Mouse (Mus musculus) midbrain, embryonic 11.5 days (tissue): Measurements from ENCODE around the gene Gm29797. TPM values are rescaled to one million over a fixed set of nuclear protein-coding genes. Genes with fewer than 3 reads are reported as not detected.

ENCODE experiments used
- ATAC-seq: fragments of 200-750 bp; cut with Nextera tagmentation; 2 replicates; pipeline ENCODE4 v1.8.0; 2017; ENCODE audit warnings: moderate TSS enrichment, moderate library complexity; ENCODE audit not compliant: low FRiP score
- DNase-seq: peaks from one replicate; pipeline ENCODE4 v3.0.0; 2015; ENCODE audit warnings: low spot score; ENCODE audit errors: missing footprints
- H3K27ac ChIP-seq: fragments of 300-500 bp; sonication (generic); 2 replicates; pipeline ENCODE4 v1.5.1; 2014; ENCODE audit warnings: low read depth, low read length
- H3K27me3 ChIP-seq: fragments of 300-500 bp; sonication (generic); 2 replicates; pipeline ENCODE4 v1.6.1; 2014; ENCODE audit warnings: mild to moderate bottlenecking, low read length, moderate library complexity, mixed read lengths; ENCODE audit not compliant: control insufficient read depth, insufficient read depth
- H3K36me3 ChIP-seq: fragments of 300-500 bp; sonication (generic); 2 replicates; pipeline ENCODE4 v1.6.1; 2014; ENCODE audit warnings: mild to moderate bottlenecking, low read length, moderate library complexity, mixed read lengths; ENCODE audit not compliant: control insufficient read depth, insufficient read depth
- H3K4me1 ChIP-seq: fragments of 300-500 bp; sonication (generic); 2 replicates; pipeline ENCODE4 v1.6.1; 2014; ENCODE audit warnings: low read length; ENCODE audit not compliant: control insufficient read depth, insufficient read depth
- H3K4me2 ChIP-seq: fragments of 300-500 bp; sonication (generic); 2 replicates; pipeline ENCODE4 v1.6.1; 2014; ENCODE audit warnings: mild to moderate bottlenecking, moderate library complexity
- H3K4me3 ChIP-seq: fragments of 300-500 bp; sonication (generic); 2 replicates; pipeline ENCODE4 v1.5.1; 2014; ENCODE audit warnings: low read depth, low read length
- H3K9ac ChIP-seq: fragments of 300-500 bp; sonication (generic); 2 replicates; pipeline ENCODE4 v1.6.1; 2014; ENCODE audit warnings: low read length
- H3K9me3 ChIP-seq: fragments of 300-500 bp; sonication (generic); 2 replicates; pipeline ENCODE4 v1.6.1; 2016; ENCODE audit warnings: low read length; ENCODE audit not compliant: control insufficient read depth
- WGBS: fragments of 180-500 bp; shearing (Covaris S2); extraction: QIAGEN DNeasy Blood & Tissue Kit; methylation state at CpG from one replicate; pipeline ENCODE4 v1.1.7; 2014; 5-methylcytosine and 5-hydroxymethylcytosine counted together
- polyA plus RNA-seq: library from polyadenylated mRNA; unstranded; fragments of >200 nt; fragmentation: Nextera tagmentation; extraction: Ambion mirVana; gene quantifications from 2 replicates; pipeline ENCODE4 v1.2.1, GENCODE M21; 2014

Gm29797 gene
- polyA plus RNA-seq, 1 experiment from 2014 or later = not detected

DNA sequence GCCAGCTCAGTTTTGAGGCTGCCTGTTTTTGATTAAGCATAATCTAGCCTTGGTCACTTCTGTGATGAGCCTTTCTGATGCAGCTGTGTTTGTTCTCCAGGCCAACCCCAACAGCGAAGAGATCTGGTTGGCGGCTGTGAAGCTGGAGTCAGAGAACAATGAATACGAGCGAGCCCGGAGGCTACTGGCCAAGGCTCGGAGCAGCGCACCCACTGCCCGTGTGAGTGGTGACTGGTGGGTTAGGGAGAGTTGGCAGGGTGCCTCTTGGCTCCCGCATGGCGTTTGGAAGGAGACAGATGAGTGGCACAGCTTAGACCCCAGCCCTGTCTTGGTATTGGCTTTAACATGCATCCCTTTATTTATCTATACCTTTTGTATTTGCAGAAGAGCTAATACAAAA is 7.9 kb upstream of the Gm29797 start:
- Histone ChIP-seq H3K4me3 (no peak overlapping the region), H3K27ac (no peak overlapping the region), H3K4me2 (no peak overlapping the region), H3K27me3 (no peaks in the 10 kb centered on the region), H3K4me1 (no peaks in the 10 kb centered on the region), H3K36me3 (peaks cover 22% of the 10 kb centered on the region; the same call in 1 of the 2 replicates), H3K9me3 (no peaks in the 10 kb centered on the region), H3K9ac (no peak overlapping the region)
- WGBS = 92% methylated on average over 10 of the region's 10 CpGs
- ATAC-seq = no peak
- no peak for DNase-seq

DNA sequence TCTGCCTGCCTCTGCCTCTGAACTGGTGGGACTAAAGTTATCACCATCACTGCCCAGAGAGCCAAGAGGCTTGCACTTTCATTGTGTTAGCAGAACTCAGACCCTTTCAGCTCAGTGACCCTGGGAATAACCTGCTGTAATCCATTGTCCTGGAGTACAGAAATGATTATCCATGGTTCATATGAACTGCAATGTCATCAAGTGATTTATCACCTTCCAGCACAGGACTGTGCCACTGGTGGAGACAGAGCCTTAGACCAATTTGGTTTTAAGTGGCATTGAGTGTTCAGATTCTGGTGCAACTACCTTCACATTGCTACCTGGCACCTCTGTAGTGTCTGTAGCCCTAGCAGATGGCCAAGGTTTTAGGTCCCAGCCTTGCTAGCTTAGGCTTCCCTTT is 3.8 kb upstream of the Gm29797 start:
- no peaks in the 10 kb centered on the region for H3K4me1 ChIP-seq
- H3K9me3 ChIP-seq = no peaks in the 10 kb centered on the region
- DNase-seq (no peak), ATAC-seq (no peak)
- H3K9ac ChIP-seq = no peak overlapping the region
- H3K27ac ChIP-seq = no peak overlapping the region
- no peak overlapping the region for H3K4me2 ChIP-seq
- peaks cover 26% of the 10 kb centered on the region; the same call in 1 of the 2 replicates for H3K36me3 ChIP-seq
- no peaks in the 10 kb centered on the region for H3K27me3 ChIP-seq
- no peak overlapping the region for H3K4me3 ChIP-seq

DNA sequence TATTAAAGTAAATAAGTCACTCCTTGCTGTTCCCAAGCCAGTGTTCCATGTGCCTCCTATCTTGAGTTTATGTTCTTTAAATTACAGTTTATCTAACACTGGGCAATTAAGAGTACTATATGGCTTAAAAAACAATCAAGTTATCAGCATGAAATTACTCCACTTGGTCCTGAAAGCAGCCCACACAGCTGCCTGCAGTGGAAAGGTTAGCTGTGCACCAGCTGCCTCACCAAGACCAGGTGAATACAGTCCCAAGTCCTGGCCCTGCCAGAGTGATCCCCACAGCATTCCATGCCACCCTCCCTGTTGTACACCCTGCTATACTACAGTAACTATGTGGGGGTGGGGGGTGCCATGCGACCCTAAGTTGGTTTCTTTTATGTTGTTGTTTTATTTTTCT is 3.3 kb upstream of the Gm29797 start:
- Histone ChIP-seq H3K4me2 (no peak overlapping the region), H3K27me3 (no peaks in the 10 kb centered on the region), H3K4me1 (no peaks in the 10 kb centered on the region), H3K9ac (no peak overlapping the region), H3K9me3 (no peaks in the 10 kb centered on the region), H3K36me3 (peaks cover 26% of the 10 kb centered on the region; the same call in 1 of the 2 replicates), H3K27ac (no peak overlapping the region), H3K4me3 (no peak overlapping the region)
- 90% methylated on average over 1 of the region's 1 CpGs for WGBS
- ATAC-seq = no peak
- no peak for DNase-seq

DNA sequence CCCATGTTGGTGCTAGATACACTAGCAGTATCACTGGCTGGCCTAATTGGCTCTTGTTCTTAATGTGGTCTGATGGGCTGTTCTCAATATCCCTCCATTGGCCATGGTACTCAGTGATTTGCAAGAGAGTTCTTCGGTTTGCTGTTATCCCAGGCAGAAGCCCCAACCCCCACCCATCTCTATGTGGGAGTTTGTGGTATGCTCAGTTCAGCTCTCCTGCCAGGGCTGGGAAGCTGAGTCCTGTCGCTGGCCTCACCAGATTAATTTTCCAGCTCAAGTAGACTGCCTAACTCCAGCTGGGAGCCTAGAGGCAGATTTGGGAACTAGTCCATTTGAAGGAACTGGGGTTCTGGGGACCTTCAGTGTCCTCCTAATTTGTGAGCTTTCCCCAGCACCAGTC is 607 bp downstream of the Gm29797 start:
- Histone ChIP-seq H3K4me2 (no peak overlapping the region), H3K27me3 (no peaks in the 10 kb centered on the region), H3K36me3 (peaks cover 9% of the 10 kb centered on the region; the same call in 1 of the 2 replicates), H3K9me3 (no peaks in the 10 kb centered on the region), H3K9ac (no peak overlapping the region), H3K4me1 (no peaks in the 10 kb centered on the region), H3K27ac (no peak overlapping the region), H3K4me3 (no peak overlapping the region)
- WGBS = 78% methylated on average over 2 of the region's 2 CpGs
- no peak for DNase-seq
- no peak for ATAC-seq

DNA sequence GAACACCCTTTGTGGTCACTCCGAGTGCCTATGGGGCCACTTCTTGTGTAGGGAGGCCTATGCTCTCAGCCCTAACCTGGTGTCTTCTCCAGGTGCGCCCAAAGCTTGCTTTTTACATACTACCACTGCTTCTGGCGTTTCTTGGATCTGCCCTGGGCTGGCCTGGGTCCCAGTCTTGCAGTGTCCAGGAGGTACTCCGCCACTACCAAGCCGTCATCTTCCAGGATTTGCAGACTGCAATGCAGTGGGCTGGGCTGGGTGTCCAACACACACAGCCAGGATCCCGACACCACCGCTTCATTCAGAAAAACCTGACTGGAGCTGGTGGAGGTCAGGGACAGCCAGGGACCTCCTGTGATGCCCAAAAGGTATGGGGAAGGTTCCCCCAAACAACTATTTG is 1.7 kb downstream of the Gm29797 start:
- peaks cover 6% of the 10 kb centered on the region; the same call in 1 of the 2 replicates for H3K36me3 ChIP-seq
- ATAC-seq (no peak), DNase-seq (no peak)
- H3K9ac ChIP-seq = no peak overlapping the region
- no peak overlapping the region for H3K27ac ChIP-seq
- no peaks in the 10 kb centered on the region for H3K27me3 ChIP-seq
- H3K4me3 ChIP-seq = no peak overlapping the region
- no peaks in the 10 kb centered on the region for H3K9me3 ChIP-seq
- WGBS = 83% methylated on average over 7 of the region's 7 CpGs
- no peaks in the 10 kb centered on the region for H3K4me1 ChIP-seq
- no peak overlapping the region for H3K4me2 ChIP-seq

DNA sequence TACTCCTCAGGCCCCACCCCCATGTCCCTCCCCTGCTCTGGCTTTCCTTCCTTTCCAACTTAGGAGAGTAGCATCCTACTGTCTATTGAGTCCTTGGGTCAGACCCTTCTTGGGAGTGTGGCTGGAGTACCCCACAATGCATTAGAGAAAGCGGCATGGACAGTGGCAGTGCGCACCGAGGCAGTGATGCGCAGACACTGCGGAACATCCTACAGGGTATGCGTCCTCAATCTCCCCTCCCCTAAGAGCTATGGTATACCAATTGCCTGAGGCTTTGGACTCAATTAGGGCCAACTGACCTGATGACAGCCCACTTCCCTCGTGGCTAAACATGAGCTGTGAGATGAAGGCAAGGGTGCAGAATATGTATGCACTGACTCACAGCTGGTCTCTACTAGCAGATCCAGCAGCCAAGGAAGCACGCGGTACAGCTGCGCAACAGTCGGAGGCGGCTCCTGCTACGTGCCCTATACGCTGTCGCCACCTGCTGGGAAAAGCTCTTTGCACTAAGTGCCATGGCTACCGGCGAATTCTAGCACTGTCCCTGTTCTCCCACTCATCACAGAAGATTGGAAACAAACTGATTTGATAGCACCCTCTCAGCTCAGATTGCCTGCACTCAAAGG is 2.2 kb downstream of the Gm29797 start:
- peaks cover 6% of the 10 kb centered on the region; the same call in 1 of the 2 replicates for H3K36me3 ChIP-seq
- no peaks in the 10 kb centered on the region for H3K27me3 ChIP-seq
- H3K4me1 ChIP-seq = no peaks in the 10 kb centered on the region
- ATAC-seq (peak; percentile 55; the same call in 1 of the 2 replicates), DNase-seq (peak; percentile 85)
- no peak overlapping the region for H3K27ac ChIP-seq
- no peak overlapping the region for H3K9ac ChIP-seq
- 33% methylated on average over 17 of the region's 17 CpGs for WGBS
- H3K4me3 ChIP-seq = no peak overlapping the region
- no peaks in the 10 kb centered on the region for H3K9me3 ChIP-seq
- no peak overlapping the region for H3K4me2 ChIP-seq

DNA sequence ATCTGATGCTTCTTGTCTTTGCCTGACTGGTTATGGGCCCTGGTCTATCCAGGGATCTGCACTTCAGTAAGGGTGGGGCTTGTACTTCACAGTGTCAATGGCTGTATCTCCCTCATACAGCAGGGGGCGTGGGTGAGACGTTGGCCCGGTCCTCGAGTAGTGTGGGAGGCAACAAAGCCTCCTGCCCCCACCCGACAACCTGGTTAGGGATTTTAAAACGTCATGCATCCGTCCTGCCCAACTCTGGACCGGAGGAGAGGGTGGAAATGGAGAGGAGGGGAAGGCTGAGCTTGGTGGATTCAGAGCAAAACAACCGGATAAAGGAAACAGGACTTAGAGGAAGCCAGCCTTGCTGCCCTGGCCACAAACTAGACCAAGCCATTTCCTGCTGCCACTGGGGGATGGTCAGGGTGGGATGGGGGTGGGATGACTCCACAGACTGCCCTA is 2.8 kb downstream of the Gm29797 start:
- H3K36me3 ChIP-seq = peaks cover 6% of the 10 kb centered on the region; the same call in 1 of the 2 replicates
- no peak overlapping the region for H3K9ac ChIP-seq
- DNase-seq (peak; percentile 90), ATAC-seq (peak; percentile 85)
- no peak overlapping the region for H3K4me2 ChIP-seq
- H3K9me3 ChIP-seq = no peaks in the 10 kb centered on the region
- H3K4me1 ChIP-seq = no peaks in the 10 kb centered on the region
- H3K4me3 ChIP-seq = no peak overlapping the region
- no peak overlapping the region for H3K27ac ChIP-seq
- 10% methylated on average over 9 of the region's 9 CpGs for WGBS
- no peaks in the 10 kb centered on the region for H3K27me3 ChIP-seq

DNA sequence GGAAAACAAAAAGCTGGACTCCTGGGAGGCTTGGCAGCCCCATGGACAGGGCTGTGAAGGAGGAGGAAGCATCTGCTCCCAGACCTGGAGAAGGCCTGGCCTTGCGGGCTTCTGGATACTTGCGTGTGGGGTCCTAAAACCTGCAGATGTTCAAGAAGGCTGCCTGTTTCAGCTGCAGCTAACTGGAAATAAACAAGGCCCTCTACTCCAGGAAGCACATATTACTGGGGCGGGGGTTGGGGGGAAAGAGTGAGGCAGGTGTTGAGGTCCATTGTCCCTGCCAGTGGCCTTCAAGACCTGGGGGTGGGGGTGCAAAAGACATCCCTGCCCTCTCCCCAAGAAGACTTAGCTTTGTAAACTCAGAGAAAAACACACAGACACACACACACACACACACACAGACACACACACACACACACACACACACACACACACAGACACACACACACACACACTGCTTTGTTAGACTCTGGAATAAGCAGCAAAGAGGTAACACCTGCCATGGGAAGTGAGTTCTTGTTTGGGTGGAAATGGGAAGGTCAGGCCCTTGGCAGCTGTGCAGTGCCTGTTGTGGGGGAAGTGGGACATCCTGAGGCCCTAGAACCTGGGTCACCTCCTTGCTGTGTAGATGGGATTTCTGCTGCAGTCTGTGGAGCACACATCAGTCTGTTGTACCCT is 5.9 kb downstream of the Gm29797 start:
- Histone ChIP-seq H3K4me3 (no peak overlapping the region), H3K4me2 (no peak overlapping the region), H3K36me3 (no peaks in the 10 kb centered on the region; the same call in 1 of the 2 replicates), H3K9ac (no peak overlapping the region), H3K9me3 (no peaks in the 10 kb centered on the region), H3K27me3 (no peaks in the 10 kb centered on the region), H3K4me1 (no peaks in the 10 kb centered on the region), H3K27ac (no peak overlapping the region)
- 83% methylated on average over 3 of the region's 3 CpGs for WGBS
- no peak for DNase-seq
- no peak for ATAC-seq

DNA sequence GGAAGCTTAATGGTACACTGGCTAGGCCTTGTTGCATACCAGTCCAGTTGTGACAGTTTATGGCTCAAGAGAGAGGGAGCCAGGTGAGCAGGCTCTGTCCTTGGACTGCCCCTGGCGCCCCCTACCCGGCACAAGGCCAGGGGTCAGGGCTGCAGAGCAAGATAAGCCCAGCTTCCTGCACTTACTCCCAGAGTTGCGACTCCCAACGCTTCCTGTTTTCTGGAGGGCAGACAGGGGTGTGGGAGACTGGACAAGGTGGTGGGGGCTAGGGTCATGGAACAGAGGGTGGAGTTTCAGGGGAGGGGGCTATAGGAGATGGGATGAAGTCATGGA is 6.4 kb downstream of the Gm29797 start:
- Histone ChIP-seq H3K4me2 (no peak overlapping the region), H3K27me3 (peaks cover 2% of the 10 kb centered on the region), H3K9me3 (no peaks in the 10 kb centered on the region), H3K36me3 (no peaks in the 10 kb centered on the region; the same call in 1 of the 2 replicates), H3K4me3 (no peak overlapping the region), H3K4me1 (no peaks in the 10 kb centered on the region), H3K9ac (no peak overlapping the region), H3K27ac (no peak overlapping the region)
- DNase-seq (no peak), ATAC-seq (no peak)
- WGBS = 24% methylated on average over 4 of the region's 4 CpGs
